Comparison of ENCODE assay signal across 8 mouse cellular contexts in the genomic region with DNA sequence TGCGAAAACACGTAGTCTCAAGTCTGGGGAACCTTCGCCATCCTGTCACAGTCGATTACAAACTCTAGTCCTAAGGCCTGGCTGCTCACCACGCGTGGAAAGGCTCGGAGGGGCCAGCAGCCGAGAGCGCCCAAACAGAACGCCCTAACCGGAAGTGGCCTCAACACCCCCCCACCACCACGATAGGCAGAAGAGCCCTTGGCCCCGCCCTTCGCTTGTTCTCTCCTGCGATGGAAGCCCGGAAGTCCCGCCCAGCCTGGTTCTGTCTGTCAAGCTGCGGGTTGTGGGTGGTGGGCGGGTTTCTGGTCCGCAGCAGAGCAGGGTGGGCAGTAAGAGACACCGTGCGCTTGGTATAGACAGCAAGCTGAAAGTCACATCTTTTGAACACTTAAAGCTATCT. TPM values are rescaled to one million over a fixed set of nuclear protein-coding genes. Genes with fewer than 3 reads are reported as not detected.
DNase-seq lines count a peak whose midpoint lies in the region; ATAC-seq lines count a peak whose summit lies in the region.

No protein-coding gene starts in this region.

- no peaks in the 10 kb centered on the region for H3K9me3 ChIP-seq in hindbrain, embryonic 11.5 days (ENCODE audit: control insufficient read depth, low read length)

- peak; percentile 95 for DNase-seq in MN1 (ENCODE audit: low spot score)
- DNase-seq in cerebellum, adult 9-10 months, result peak; percentile 96
- peak; percentile 99 for DNase-seq in hindbrain, embryonic 11.5 days (ENCODE audit: low spot score)
- DNase-seq in layer of hippocampus, postnatal 10 days (ENCODE audit: low spot score in 2 of 2), result peak; percentile 94 to 96
- DNase-seq in lung, postnatal 10 days, result peak; percentile 99
- peak; percentile 94 for DNase-seq in ovary, postnatal 36 days (ENCODE audit: low spot score)
- DNase-seq in thymus, postnatal 25 days, result peak; percentile 96

- no peaks in the 10 kb centered on the region for H3K4me1 ChIP-seq in hindbrain, embryonic 11.5 days (replicated peaks; ENCODE audit: control insufficient read depth, insufficient read depth, low read length)

- WGBS in hindbrain, embryonic 11.5 days, result under 1% methylated on average over 22 of the region's 22 CpGs

- no peaks in the 10 kb centered on the region for H3K27me3 ChIP-seq in hindbrain, embryonic 11.5 days (ENCODE audit: control insufficient read depth, insufficient read depth, low read length)

- ATAC-seq in frontal cortex, adult (ENCODE audit: low TSS enrichment), result peak; percentile 99
- ATAC-seq in hindbrain, embryonic 11.5 days (ENCODE audit: low FRiP score), result peak; percentile 98

- H3K36me3 ChIP-seq in hindbrain, embryonic 11.5 days (ENCODE audit: control insufficient read depth, insufficient read depth, low read length), result no peaks in the 10 kb centered on the region

- H3K4me3 ChIP-seq in hindbrain, embryonic 11.5 days (ENCODE audit: low read depth, low read length), result peak overlapping the region; percentile 57

- H3K27ac ChIP-seq in hindbrain, embryonic 11.5 days (ENCODE audit: low read depth, low read length), result peak overlapping the region; percentile 63

- peak overlapping the region; percentile 61 for H3K4me2 ChIP-seq in hindbrain, embryonic 11.5 days (replicated peaks; ENCODE audit: low read depth, low read length)

- H3K9ac ChIP-seq in hindbrain, embryonic 11.5 days (ENCODE audit: low read depth, low read length), result peak overlapping the region; percentile 78

RNA-seq across cellular contexts. Expression of a gene that starts 12.8 kb away (rescaled TPM):
- 2.1 and 3.8 TPM in 2 replicates for polyA plus RNA-seq in hindbrain, embryonic 11.5 days (2014; fragmentation: Nextera tagmentation; extraction: Ambion mirVana)
- 1 to 10 TPM in 1 of 2 experiments, under 1 TPM in 1; 0.40 to 1.0 TPM for total RNA-seq in layer of hippocampus, postnatal 10 days (2021)

Comparison
In these comparisons a context has a peak if more than half of its experiments do, and no peak if none do; other contexts are left out.
1. Peak in every context shown above with its lines: DNase-seq, ATAC-seq, H3K4me3 ChIP-seq and H3K27ac ChIP-seq.